Mouse (Mus musculus): ENCODE measurements around the gene Tesk2.

Tesk2 gene

GRCm38 (mm10) chr4:116712536-116712935 lies 8.2 kb upstream of the Tesk2 start:
- no peak for DNase-seq (ENCODE audit: extremely low read depth, low read depth)

- peak; percentile 79 for DNase-seq (ENCODE audit: extremely low read depth, low read depth)
These were observed 1.4 kb upstream of the Tesk2 start for GRCm38 (mm10) chr4:116719396-116719795.

- DNase-seq (ENCODE audit: extremely low read depth, low read depth): no peak
These were observed 415 bp downstream of the Tesk2 start for GRCm38 (mm10) chr4:116721098-116721628.

GRCm38 (mm10) chr4:116722230-116722629 lies 1.5 kb downstream of the Tesk2 start:
- no peak for DNase-seq (ENCODE audit: extremely low read depth, low read depth)

- no peak for DNase-seq (ENCODE audit: extremely low read depth, low read depth)
These were observed 4.7 kb downstream of the Tesk2 start for GRCm38 (mm10) chr4:116725444-116725843.

GRCm38 (mm10) chr4:116727401-116727800 lies 6.7 kb downstream of the Tesk2 start:
- no peak for DNase-seq (ENCODE audit: extremely low read depth, low read depth)

GRCm38 (mm10) chr4:116729532-116729931 lies 8.8 kb downstream of the Tesk2 start:
- no peak for DNase-seq (ENCODE audit: extremely low read depth, low read depth)

- DNase-seq (ENCODE audit: extremely low read depth, low read depth): no peak
These were observed 10.3 kb downstream of the Tesk2 start for GRCm38 (mm10) chr4:116731077-116731476.

GRCm38 (mm10) chr4:116732355-116732754 lies 11.6 kb downstream of the Tesk2 start:
- no peak for DNase-seq (ENCODE audit: extremely low read depth, low read depth)

- no peak for DNase-seq (ENCODE audit: extremely low read depth, low read depth)
These were observed 14.2 kb downstream of the Tesk2 start for GRCm38 (mm10) chr4:116734996-116735395.

GRCm38 (mm10) chr4:116738972-116739751 lies 18.4 kb downstream of the Tesk2 start:
- DNase-seq (ENCODE audit: extremely low read depth, low read depth): no peak

GRCm38 (mm10) chr4:116749750-116750149 lies 29.0 kb downstream of the Tesk2 start:
- no peak for DNase-seq (ENCODE audit: extremely low read depth, low read depth)

- no peak for DNase-seq (ENCODE audit: extremely low read depth, low read depth)
These were observed 41.2 kb downstream of the Tesk2 start for GRCm38 (mm10) chr4:116761914-116762313.

GRCm38 (mm10) chr4:116764001-116764400 lies 43.3 kb downstream of the Tesk2 start:
- DNase-seq (ENCODE audit: extremely low read depth, low read depth): no peak

- no peak for DNase-seq (ENCODE audit: extremely low read depth, low read depth)
These were observed 47.8 kb downstream of the Tesk2 start for GRCm38 (mm10) chr4:116768510-116768909.

GRCm38 (mm10) chr4:116769060-116769459 lies 48.3 kb downstream of the Tesk2 start:
- DNase-seq (ENCODE audit: extremely low read depth, low read depth): no peak

GRCm38 (mm10) chr4:116776391-116776790 lies 55.6 kb downstream of the Tesk2 start:
- no peak for DNase-seq (ENCODE audit: extremely low read depth, low read depth)

- no peak for DNase-seq (ENCODE audit: extremely low read depth, low read depth)
These were observed 56.3 kb downstream of the Tesk2 start for GRCm38 (mm10) chr4:116777079-116777478.

GRCm38 (mm10) chr4:116780541-116780940 lies 59.8 kb downstream of the Tesk2 start:
- no peak for DNase-seq (ENCODE audit: extremely low read depth, low read depth)

GRCm38 (mm10) chr4:116781366-116781765 lies 60.6 kb downstream of the Tesk2 start:
- DNase-seq (ENCODE audit: extremely low read depth, low read depth): no peak

GRCm38 (mm10) chr4:116782171-116782570 lies 61.4 kb downstream of the Tesk2 start:
- DNase-seq (ENCODE audit: extremely low read depth, low read depth): no peak

GRCm38 (mm10) chr4:116786587-116786986 lies 65.8 kb downstream of the Tesk2 start:
- DNase-seq (ENCODE audit: extremely low read depth, low read depth): no peak

All from MEL-GATA-1-ER (cell line).